Mouse (Mus musculus): ENCODE measurements around the gene Gm1140.
"Not testable (repeated sequence)": the region's sequence is repeated elsewhere in the genome, so short reads cannot be mapped to it uniquely, and the experiment has no call there.

Gene Gm1140

DNA sequence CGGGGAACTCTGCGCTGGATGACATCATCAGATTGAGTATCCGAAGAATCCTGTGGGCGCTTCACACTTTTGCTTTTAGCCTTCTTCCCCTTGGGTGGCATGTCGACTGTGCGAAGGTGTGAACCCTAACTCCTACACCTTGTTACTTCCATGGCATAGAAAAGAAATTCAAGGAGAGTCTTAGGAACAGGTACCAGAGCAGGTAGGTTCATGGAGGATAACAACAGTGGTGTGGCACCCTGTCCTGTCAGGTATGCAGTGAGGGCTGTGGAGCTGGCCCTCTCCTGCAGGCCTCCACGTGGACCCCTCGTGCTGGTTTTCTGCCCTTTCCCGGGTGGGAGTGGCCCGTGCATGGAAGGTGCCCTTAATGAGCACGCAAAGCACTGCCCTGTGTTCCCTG, at the start of gene Gm1140:
Gene Gm1140 (minus strand): TSS at position 101 of the 400 bp plus-strand sequence.
- in situ Hi-C loops (cut with MboI, MseI), result not testable (repeated sequence)

GRCm38 (mm10) chrX:67695398-67695797, 2.0 kb upstream of the Gm1140 start, which contains the start of gene Gm14692:
Gene Gm14692 (plus strand): TSS chrX:67695698.
- in situ Hi-C loops (cut with MboI, MseI), result not testable (repeated sequence)
